Mouse (Mus musculus) cerebellum, postnatal 14 days (tissue): Measurements from ENCODE around the gene Prr5l.

Experiments
- DNase-seq, 2 experiments: peaks; one replicate each; pipeline ENCODE4 v3.0.0; 2021; ENCODE audit warnings: mixed read lengths in 2 of 2

Prr5l gene

GRCm38 (mm10) chr2:101882998-101883397, at the start of gene Prr5l:
Prr5l (minus strand) TSS chr2:101883027.
- no peak for DNase-seq

DNA sequence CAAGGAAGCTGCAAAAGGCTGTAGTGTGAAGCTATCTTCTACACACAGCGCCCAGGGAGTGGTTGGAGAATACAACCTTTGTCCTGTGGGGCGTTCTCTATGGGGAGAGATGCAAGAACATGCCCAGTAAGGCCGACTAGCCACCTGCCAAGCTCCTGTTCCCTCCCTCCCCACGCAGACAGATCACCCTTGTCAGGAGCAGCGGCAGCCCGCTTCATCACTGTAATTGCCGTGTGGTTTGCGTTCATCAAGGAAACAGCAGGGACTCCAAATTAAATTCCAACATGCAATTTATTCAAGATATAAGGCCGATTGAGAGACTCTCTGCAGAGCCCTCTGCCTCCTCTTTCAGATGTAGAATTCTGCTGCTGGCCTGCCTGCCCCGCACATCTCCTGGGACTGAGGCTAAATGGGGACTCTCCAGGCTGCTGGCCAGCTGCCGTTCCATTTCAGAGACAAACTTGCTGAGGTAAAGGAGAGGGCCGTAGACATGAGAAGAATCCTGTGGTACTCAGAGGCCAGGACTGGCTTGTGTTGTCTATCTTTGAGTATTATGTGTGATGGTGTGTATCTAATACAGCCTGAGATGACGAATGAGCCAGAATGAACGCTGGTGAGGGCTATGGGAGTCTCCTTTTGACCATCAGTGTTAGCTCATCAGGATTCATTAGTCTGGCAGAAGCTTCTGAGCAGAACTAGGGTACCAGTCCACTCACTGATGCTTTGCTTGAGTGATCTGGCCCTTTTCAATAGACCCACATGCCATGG, 49.5 kb upstream of the Prr5l start:
- peak; percentile 20 to 33 for DNase-seq

DNA sequence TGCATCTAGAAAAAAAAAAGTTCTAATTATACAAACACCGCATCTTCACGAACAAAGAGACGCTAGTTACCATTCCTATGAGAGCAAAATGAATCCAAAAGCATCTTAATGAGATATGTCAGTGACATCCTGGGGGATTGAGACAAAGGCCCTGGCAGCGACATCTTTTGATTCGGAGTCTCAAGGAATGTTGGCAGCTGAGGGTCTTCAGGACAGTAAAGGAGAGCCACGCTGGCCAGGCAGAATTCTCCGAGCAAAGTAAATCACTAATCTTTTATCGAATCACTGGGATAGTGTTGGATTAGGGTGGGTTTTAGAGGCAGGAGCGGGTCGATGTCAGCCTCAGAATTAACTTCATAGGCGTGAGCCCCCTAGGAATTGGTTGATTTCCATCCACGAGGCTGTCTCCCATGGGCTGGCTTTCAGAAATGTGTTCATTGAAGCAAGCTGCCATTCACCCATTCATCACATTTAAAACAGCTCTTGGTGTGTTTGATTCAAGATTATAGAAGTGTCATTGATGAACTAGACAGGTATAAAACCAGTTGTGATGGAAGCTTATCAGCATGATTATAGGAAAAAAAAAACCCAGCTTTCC, 42.9 kb upstream of the Prr5l start:
- no peak for DNase-seq

GRCm38 (mm10) chr2:101925183-101925582, 42.4 kb upstream of the Prr5l start:
- DNase-seq: no peak

- DNase-seq: no peak
These were observed 40.4 kb upstream of the Prr5l start for GRCm38 (mm10) chr2:101923181-101923580.

GRCm38 (mm10) chr2:101922302-101922701, 39.5 kb upstream of the Prr5l start:
- no peak for DNase-seq

- DNase-seq: no peak
These were observed 37.3 kb upstream of the Prr5l start for GRCm38 (mm10) chr2:101920136-101920554.

DNA sequence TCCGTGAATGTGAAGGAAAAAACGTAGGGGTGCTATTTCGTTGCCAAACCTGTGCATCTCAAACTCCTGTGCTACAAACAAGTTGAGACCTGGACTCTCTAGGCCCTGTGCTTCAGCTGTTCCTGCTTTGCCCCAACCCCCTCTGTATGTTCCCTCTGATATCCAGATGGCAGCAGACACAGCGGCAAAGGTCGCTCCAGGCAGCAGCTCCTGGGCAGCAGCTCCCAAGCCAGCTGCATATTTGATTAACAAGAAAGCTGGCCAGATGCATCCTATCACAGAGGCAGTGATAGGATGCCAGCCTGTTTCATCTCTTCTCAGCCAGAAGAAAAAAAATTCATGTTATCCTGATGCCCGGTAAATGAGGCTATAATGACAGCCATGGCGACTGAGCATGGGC, 35.7 kb upstream of the Prr5l start:
- DNase-seq: no peak

DNA sequence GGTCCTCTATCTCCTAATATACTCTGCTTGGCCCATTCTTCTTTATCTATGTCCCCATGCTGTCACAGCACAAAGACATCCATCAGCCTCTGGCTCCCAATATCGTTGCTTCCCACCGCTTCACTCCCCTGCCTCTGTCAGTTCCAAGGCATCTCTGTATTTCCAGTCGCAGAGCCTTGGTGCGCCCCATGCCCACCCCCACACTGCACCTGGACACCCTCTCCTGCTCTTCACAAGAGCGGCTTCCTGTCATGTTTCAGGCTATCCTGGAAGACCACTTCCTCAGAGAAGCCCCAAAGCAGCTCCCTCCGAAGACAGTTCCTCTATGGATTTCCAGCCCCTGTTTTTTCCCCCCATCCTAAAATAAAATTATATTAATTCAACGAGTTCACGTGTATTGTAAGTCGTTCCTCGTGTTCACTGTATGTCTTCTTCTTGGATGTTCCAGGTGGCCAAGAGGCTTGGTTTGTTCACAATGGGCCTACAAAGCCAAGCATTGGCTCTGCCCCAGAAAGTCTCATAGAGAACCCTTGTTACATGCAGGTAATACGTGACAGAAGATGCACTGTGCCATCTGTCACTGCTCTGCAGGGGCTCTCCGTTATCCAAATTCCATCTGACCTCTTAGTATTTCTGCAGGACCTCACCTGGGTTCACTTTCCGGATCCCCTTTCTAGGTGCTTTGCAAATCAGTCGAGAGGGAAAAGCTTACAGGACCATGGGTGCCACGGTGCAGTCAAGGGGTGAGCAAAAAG, 26.7 kb upstream of the Prr5l start:
- DNase-seq: peak; percentile 81 to 92

GRCm38 (mm10) chr2:101908773-101909172, 25.9 kb upstream of the Prr5l start:
- peak in 1 of 2 experiments; percentile 34 for DNase-seq

- DNase-seq: peak; percentile 80 to 87
These were observed 24.7 kb upstream of the Prr5l start for GRCm38 (mm10) chr2:101907386-101908022.

DNA sequence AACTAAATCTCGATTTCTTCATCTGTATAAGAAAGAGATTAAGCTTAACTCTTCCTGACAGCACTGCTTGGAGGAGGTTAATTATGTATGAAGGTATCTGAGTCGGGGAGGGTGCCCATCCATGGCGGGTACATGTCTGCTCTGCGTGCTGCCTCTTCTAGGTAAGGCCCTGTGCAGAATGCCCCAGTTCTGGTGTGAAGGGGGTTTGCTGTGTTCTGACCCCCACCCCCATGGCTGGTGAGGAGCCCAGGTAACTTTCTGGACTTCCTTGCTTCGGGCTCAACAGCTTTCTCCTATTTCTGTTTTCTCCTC, 23.5 kb upstream of the Prr5l start:
- DNase-seq: peak in 1 of 2 experiments; percentile 31

GRCm38 (mm10) chr2:101905534-101906378, 22.9 kb upstream of the Prr5l start:
- peak; percentile 92 to 93 for DNase-seq

- peak in 1 of 2 experiments; percentile 24 for DNase-seq
These were observed 19.4 kb upstream of the Prr5l start for GRCm38 (mm10) chr2:101902196-101902595.

DNA sequence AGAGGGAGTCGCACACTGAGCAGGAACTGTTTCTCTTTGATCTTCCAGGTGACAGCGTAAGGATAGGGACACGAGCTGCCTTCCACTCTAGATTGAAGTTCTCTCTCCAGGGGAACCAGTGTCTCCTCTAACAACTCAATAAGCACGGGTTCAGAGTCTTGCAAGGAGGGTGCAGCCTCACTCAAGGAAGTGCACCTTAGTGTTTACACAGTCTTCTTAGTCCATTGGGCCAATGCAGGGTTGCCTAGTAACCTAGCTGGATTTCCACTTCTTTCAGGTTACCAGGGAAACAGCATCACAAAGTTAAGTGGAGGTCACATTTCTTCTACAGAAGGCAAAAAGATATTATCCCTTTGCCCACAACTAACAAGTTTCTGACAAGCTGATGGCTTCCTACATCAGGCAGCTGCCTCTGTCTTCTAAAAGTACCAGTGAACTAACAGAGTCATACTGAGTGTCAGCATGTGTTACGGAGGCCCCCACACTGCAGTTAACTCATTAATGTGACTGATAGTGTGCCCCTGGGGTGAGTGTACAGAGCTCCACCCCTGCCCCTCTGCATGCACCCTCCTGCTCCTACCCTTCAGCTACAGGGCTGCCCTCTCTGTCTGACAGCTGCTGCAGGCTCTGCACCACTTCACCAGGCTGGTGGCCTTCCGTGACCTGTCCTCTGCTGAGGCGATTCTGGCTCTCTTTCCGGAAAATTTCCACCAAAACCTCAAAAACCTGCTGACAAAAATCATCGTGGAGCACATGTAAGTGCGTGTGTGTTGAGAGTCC, 13.8 kb upstream of the Prr5l start:
- no peak for DNase-seq

DNA sequence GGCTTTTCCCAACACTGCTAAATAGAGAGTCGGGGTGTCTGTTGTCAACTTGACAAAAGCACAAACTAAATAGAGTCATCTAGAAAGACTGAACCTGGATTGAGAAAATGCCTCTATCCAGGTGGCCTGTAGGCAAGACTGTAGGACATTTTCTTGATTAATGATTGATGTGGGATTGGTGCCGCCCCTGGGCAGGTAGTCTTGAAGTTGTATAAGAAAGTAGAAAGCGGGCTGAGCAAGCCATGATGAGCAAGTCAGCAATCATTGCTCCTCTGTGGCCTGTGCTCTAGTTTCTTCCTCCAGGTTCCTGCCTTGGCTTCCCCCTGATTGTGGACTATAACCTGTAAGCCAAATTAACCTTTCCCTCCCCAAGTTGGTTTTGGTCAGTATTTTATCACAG, 11.3 kb upstream of the Prr5l start:
- no peak for DNase-seq

DNA sequence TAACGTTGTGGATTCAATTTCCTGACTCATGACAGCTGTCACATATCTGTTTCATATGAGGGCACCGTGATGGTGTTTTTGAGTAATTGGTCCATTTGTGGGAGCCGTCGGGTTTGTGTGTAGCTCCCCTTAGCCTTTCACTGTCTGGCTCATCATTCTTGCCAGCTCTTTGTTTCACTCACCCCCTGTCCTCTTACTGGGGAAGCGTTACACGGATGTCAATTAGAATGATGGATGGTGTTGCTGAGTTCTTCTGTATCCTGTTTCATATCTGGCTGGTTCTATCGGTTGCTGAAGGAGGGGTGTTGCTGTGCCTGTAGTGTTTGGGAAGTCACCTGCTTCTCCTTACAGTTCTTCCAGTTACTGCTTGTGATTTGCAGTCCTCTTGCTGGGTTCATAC, 8.3 kb upstream of the Prr5l start:
- no peak for DNase-seq

DNA sequence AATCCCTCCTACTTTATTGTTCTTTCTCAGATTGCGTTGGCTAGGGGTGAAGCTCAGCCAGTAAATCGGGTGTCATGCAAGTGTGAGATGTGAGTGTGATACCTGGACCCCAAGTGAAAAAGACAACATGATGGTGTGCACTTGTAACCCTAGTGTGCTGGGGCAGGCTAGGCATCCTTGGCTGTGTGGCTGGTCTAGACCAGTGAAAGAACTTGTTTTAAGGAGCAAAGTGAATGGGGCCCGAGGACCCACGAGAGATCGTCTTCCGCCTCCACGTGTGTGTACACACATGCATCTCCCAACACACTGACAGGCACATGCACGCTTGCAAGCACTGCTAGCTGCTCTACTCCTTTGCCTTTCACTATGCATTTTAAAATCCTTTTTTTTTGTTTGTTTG, 6.1 kb upstream of the Prr5l start:
- no peak for DNase-seq

- DNase-seq: peak; percentile 94 to 95
These were observed 3.1 kb upstream of the Prr5l start, which contains the start of gene Commd9 for GRCm38 (mm10) chr2:101885768-101886438. Commd9 (plus strand) TSS chr2:101886247.

DNA sequence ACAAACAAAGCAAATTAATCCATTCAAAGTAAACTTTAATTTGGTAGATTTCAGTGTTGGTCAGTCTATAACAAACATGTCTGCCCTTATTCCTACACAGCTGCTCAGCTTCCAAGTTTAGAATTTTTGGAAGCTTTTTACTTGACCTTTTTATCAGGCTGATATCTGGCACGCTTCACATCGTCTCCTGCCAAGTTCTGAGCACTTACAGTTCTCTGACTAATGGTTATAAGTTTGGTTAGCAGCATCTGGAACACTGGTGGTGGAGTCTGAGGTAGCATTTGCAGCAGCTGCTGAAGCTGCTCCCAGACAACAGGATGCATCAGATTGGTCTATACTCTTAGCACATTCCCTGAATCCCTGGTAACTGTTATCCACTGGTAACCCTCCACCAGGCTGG, 1.5 kb upstream of the Prr5l start:
- no peak for DNase-seq
